Mouse (Mus musculus) cerebellum, postnatal 4 days (tissue): ENCODE results near the gene Pfas.
"Not testable (repeated sequence)": the region's sequence is repeated elsewhere in the genome, so short reads cannot be mapped to it uniquely, and the experiment has no call there.

ENCODE experiments used
- DNase-seq, 2 experiments: peaks; one replicate each; pipeline ENCODE4 v3.0.0; 2022; ENCODE audit warnings: low spot score in 2 of 2, mixed read lengths in 1 of 2

The Pfas gene

GRCm38 (mm10) chr11:68970232-68970631 is 38.0 kb downstream of the Pfas start:
- DNase-seq = no peak

- DNase-seq = no peak
Measured at GRCm38 (mm10) chr11:68968752-68969151, 39.5 kb downstream of the Pfas start.

GRCm38 (mm10) chr11:68967337-68968282 is 40.6 kb downstream of the Pfas start, which contains the start of gene Slc25a35:
Gene Slc25a35, plus strand, starts transcription at chr11:68968131.
- DNase-seq = peak; percentile 77 to 85

- DNase-seq = no peak
Measured at GRCm38 (mm10) chr11:68966554-68966953, 41.7 kb downstream of the Pfas start.

- peak in 1 of 2 experiments; percentile 60 for DNase-seq
Measured at GRCm38 (mm10) chr11:68965845-68966244, 42.4 kb downstream of the Pfas start.

- no peak for DNase-seq
Measured at GRCm38 (mm10) chr11:68965050-68965449, 43.2 kb downstream of the Pfas start.

- DNase-seq = no peak
Measured at GRCm38 (mm10) chr11:68963405-68963804, 44.9 kb downstream of the Pfas start.

GRCm38 (mm10) chr11:68962159-68962558 is 46.1 kb downstream of the Pfas start:
- DNase-seq = not testable (repeated sequence)

GRCm38 (mm10) chr11:68961596-68961995 is 46.7 kb downstream of the Pfas start:
- no peak for DNase-seq

GRCm38 (mm10) chr11:68957971-68958370 is 50.3 kb downstream of the Pfas start:
- no peak for DNase-seq

- DNase-seq = no peak
Measured at GRCm38 (mm10) chr11:68957308-68957707, 51.0 kb downstream of the Pfas start, which contains the start of gene Arhgef15. Gene Arhgef15, minus strand, starts transcription at chr11:68957480.

- no peak for DNase-seq
Measured at GRCm38 (mm10) chr11:68956697-68957096, 51.6 kb downstream of the Pfas start.

GRCm38 (mm10) chr11:68956107-68956506 is 52.2 kb downstream of the Pfas start:
- no peak for DNase-seq

GRCm38 (mm10) chr11:68955473-68955872 is 52.8 kb downstream of the Pfas start:
- DNase-seq = no peak

- DNase-seq = no peak
Measured at GRCm38 (mm10) chr11:68954408-68954807, 53.9 kb downstream of the Pfas start.

GRCm38 (mm10) chr11:68953903-68954302 is 54.4 kb downstream of the Pfas start:
- DNase-seq = no peak

GRCm38 (mm10) chr11:68947542-68947993 is 60.7 kb downstream of the Pfas start:
- DNase-seq = peak in 1 of 2 experiments; percentile 32

GRCm38 (mm10) chr11:68946806-68947440 is 61.3 kb downstream of the Pfas start:
- DNase-seq = peak in 1 of 2 experiments; percentile 11

- DNase-seq = no peak
Measured at GRCm38 (mm10) chr11:68946001-68946400, 62.3 kb downstream of the Pfas start.

- no peak for DNase-seq
Measured at GRCm38 (mm10) chr11:68945245-68945644, 63.0 kb downstream of the Pfas start.

GRCm38 (mm10) chr11:68942731-68943130 is 65.5 kb downstream of the Pfas start:
- DNase-seq = no peak

- no peak for DNase-seq
Measured at GRCm38 (mm10) chr11:68940516-68940915, 67.7 kb downstream of the Pfas start.
